Mouse (Mus musculus): ENCODE results near the gene Mier2.

DNA sequence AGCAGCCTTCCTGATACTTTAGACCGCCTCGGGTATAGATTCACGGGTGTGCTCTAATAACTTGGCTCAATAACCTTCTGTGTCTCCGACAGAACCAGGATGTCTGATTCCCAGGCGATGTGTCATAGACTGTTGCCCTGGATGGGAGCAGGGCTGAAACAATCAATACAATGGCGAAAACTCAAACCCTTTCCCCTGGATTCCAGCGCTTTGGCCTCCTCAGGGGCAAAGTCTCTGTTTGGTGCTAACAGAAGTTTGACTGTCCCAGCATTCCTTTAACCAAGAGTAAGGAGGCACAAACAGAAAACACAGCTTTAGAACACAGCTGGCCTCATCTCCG lies 40.6 kb upstream of the Mier2 start:
- TF ChIP-seq POLR2A (IDR thresholded peaks at IDR 0.05; ENCODE audit: insufficient read length, low read depth) (no peak), CEBPB (IDR thresholded peaks at IDR 0.05; ENCODE audit: insufficient read depth, poor library complexity, severe bottlenecking) (no peak), MYOD1 (IDR thresholded peaks at IDR 0.05; ENCODE audit: control insufficient read depth in 1 of 3, insufficient read length in 2 of 3, low read depth in 2 of 3) (no peak), MAX (IDR thresholded peaks at IDR 0.05; ENCODE audit: low read depth) (no peak), SRF (IDR thresholded peaks at IDR 0.05; ENCODE audit: control insufficient read depth, insufficient read length, low read depth) (no peak), POLR2AphosphoS2 (IDR thresholded peaks at IDR 0.05; ENCODE audit: insufficient read length, low read depth) (no peak), USF1 (IDR thresholded peaks at IDR 0.05; ENCODE audit: low read depth) (no peak), E2F4 (IDR thresholded peaks at IDR 0.05; ENCODE audit: insufficient read depth) (no peak), REST (IDR thresholded peaks at IDR 0.05; ENCODE audit: insufficient read depth, insufficient read length) (no peak), TCF12 (IDR thresholded peaks at IDR 0.05; ENCODE audit: insufficient read depth, poor library complexity, severe bottlenecking) (no peak), MYOG (IDR thresholded peaks at IDR 0.05; ENCODE audit: control insufficient read depth in 1 of 3, insufficient read depth in 1 of 3, insufficient read length in 2 of 3, low read depth in 2 of 3) (no peak)
